8 mouse cellular contexts compared by ENCODE assay signal in the genomic region with DNA sequence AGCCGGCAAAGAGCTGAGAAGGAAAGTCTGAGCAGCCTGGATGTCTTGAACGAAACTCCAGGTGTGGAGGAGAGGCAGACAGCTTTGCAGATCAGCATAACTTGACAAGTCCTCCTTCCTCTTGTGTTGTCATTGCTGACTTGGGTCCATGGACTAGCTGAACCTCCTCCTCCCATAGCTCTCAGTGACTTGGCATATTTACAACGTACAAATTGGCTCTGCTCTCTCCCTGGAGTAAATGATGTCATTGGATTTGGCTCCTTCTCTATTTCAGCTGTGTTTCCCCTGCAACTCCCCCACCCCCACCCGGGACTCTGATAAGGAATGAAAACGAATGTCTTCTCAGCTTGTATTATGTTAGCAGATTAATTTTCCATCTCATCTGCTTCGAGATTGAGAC. TPM values are rescaled to one million over a fixed set of nuclear protein-coding genes. Genes with fewer than 3 reads are reported as not detected.
A peak's percentile ranks its signal among the peaks of the same experiment; 100 is the strongest.
DNase-seq lines count a peak whose midpoint lies in the region; ATAC-seq and TF ChIP-seq lines count a peak whose summit lies in the region.

No protein-coding gene starts in this region.

- H3K9ac ChIP-seq in hindbrain, embryonic 14.5 days, result no peak overlapping the region
- no peak overlapping the region for H3K9ac ChIP-seq in hindbrain, embryonic 11.5 days (ENCODE audit: low read depth, low read length)

- peak; percentile 35 for DNase-seq in hindbrain, embryonic 14.5 days (ENCODE audit: low spot score)
- DNase-seq in hindbrain, embryonic 11.5 days (ENCODE audit: low spot score), result no peak
- peak; percentile 66 for DNase-seq in MN1 (ENCODE audit: low spot score)
- no peak for DNase-seq in gastrocnemius, adult 2 months
- peak; percentile 4 for DNase-seq in kidney, adult 9 months
- no peak for DNase-seq in thymus, adult 2 months
- DNase-seq in cerebellum, adult 9-10 months, result no peak
- DNase-seq in layer of hippocampus, adult 2 months (ENCODE audit: low spot score in 2 of 2), result no peak

- ATAC-seq in hindbrain, embryonic 14.5 days (ENCODE audit: low FRiP score), result no peak
- no peak for ATAC-seq in hindbrain, embryonic 11.5 days (ENCODE audit: low FRiP score)

- H3K27me3 ChIP-seq in hindbrain, embryonic 14.5 days (ENCODE audit: control insufficient read depth, insufficient read depth, low read length), result no peaks in the 10 kb centered on the region
- H3K27me3 ChIP-seq in hindbrain, embryonic 11.5 days (ENCODE audit: control insufficient read depth, insufficient read depth, low read length), result no peaks in the 10 kb centered on the region
- no peaks in the 10 kb centered on the region for H3K27me3 ChIP-seq in thymus, adult 2 months (ENCODE audit: control insufficient read depth, insufficient read depth, low read length)

- no peaks in the 10 kb centered on the region for H3K4me1 ChIP-seq in hindbrain, embryonic 14.5 days (replicated peaks; ENCODE audit: control insufficient read depth, insufficient read depth, low read length)
- H3K4me1 ChIP-seq in hindbrain, embryonic 11.5 days (replicated peaks; ENCODE audit: control insufficient read depth, insufficient read depth, low read length), result no peaks in the 10 kb centered on the region
- H3K4me1 ChIP-seq in thymus, adult 2 months (replicated peaks; ENCODE audit: control insufficient read depth, insufficient read depth, low read length), result no peaks in the 10 kb centered on the region

- WGBS in hindbrain, embryonic 14.5 days, result 64% methylated on average over 6 of the region's 6 CpGs
- WGBS in hindbrain, embryonic 11.5 days, result 79% methylated on average over 6 of the region's 6 CpGs
- WGBS in thymus, adult 2 months, result 58% methylated on average over 6 of the region's 6 CpGs

- TF ChIP-seq CTCF in gastrocnemius, adult 2 months (IDR thresholded peaks at IDR 0.05), result no peak
- no peak for TF ChIP-seq CTCF in thymus, adult 2 months (IDR thresholded peaks at IDR 0.05; ENCODE audit: borderline replicate concordance, control insufficient read depth, extremely low read depth, insufficient read depth, low read length, poor library complexity)
- no peak for TF ChIP-seq CTCF in layer of hippocampus, adult 2 months (conservative IDR thresholded peaks at IDR 0.05)

- intact Hi-C loops in gastrocnemius, adult 2 months (cut with DNase I), result no loop called here

- H3K9me3 ChIP-seq in hindbrain, embryonic 14.5 days (ENCODE audit: control insufficient read depth, low read length), result no peaks in the 10 kb centered on the region
- no peaks in the 10 kb centered on the region for H3K9me3 ChIP-seq in hindbrain, embryonic 11.5 days (ENCODE audit: control insufficient read depth, low read length)

- H3K4me3 ChIP-seq in hindbrain, embryonic 14.5 days (replicated peaks; ENCODE audit: low read length), result no peak overlapping the region
- no peak overlapping the region for H3K4me3 ChIP-seq in hindbrain, embryonic 11.5 days (ENCODE audit: low read depth, low read length)
- H3K4me3 ChIP-seq in gastrocnemius, adult 2 months, result no peak overlapping the region
- H3K4me3 ChIP-seq in thymus, adult 2 months (ENCODE audit: control insufficient read depth, insufficient read depth, low read length), result no peak overlapping the region
- H3K4me3 ChIP-seq in layer of hippocampus, adult 2 months, result no peak overlapping the region

- H3K4me2 ChIP-seq in hindbrain, embryonic 14.5 days (replicated peaks), result no peak overlapping the region
- H3K4me2 ChIP-seq in hindbrain, embryonic 11.5 days (replicated peaks; ENCODE audit: low read depth, low read length), result no peak overlapping the region

- no peaks in the 10 kb centered on the region for H3K36me3 ChIP-seq in hindbrain, embryonic 14.5 days (replicated peaks; ENCODE audit: control insufficient read depth, insufficient read depth)
- H3K36me3 ChIP-seq in hindbrain, embryonic 11.5 days (ENCODE audit: control insufficient read depth, insufficient read depth, low read length), result no peaks in the 10 kb centered on the region
- no peaks in the 10 kb centered on the region for H3K36me3 ChIP-seq in thymus, adult 2 months (ENCODE audit: control insufficient read depth, insufficient read depth, low read length)

- no peak for TF ChIP-seq POLR2A in thymus, adult 2 months (IDR thresholded peaks at IDR 0.05; ENCODE audit: control insufficient read depth, extremely low read depth, insufficient read depth, low read length, poor library complexity)

- H3K27ac ChIP-seq in hindbrain, embryonic 14.5 days, result no peak overlapping the region
- H3K27ac ChIP-seq in hindbrain, embryonic 11.5 days (ENCODE audit: low read depth, low read length), result no peak overlapping the region
- H3K27ac ChIP-seq in gastrocnemius, adult 2 months, result peak overlapping the region; percentile 54; the same call in 1 of the 2 replicates
- no peak overlapping the region for H3K27ac ChIP-seq in thymus, adult 2 months (ENCODE audit: control insufficient read depth, insufficient read depth, low read length)
- H3K27ac ChIP-seq in layer of hippocampus, adult 2 months, result no peak overlapping the region

RNA-seq across cellular contexts. Expression of a gene that starts 30.7 kb away (rescaled TPM):
- 33.6 and 39.5 TPM in 2 replicates for polyA plus RNA-seq in hindbrain, embryonic 14.5 days (2014; fragmentation: Nextera tagmentation; extraction: Ambion mirVana)
- 80.2 and 85.4 TPM in 2 replicates for polyA plus RNA-seq in hindbrain, embryonic 11.5 days (2014; fragmentation: Nextera tagmentation; extraction: Ambion mirVana)
- total RNA-seq in gastrocnemius, adult 2 months (2021), result 10 to 100 TPM; 35.2 to 63.1 TPM
- polyA plus RNA-seq in thymus, adult 2 months (2012; rRNA removed), result 29.6 and 31.3 TPM in 2 replicates
- 10 to 100 TPM; 38.7 to 53.6 TPM for total RNA-seq in layer of hippocampus, adult 2 months (2021)

Comparison
In these comparisons a context has a peak if more than half of its experiments do, and no peak if none do; other contexts are left out.
1. DNase-seq: peak in hindbrain, embryonic 14.5 days (single experiment), MN1 (single experiment) and kidney, adult 9 months (single experiment); none in hindbrain, embryonic 11.5 days (single experiment), gastrocnemius, adult 2 months (single experiment), thymus, adult 2 months (single experiment), cerebellum, adult 9-10 months (single experiment) and layer of hippocampus, adult 2 months (0 of 2).